Mouse (Mus musculus) R1 (cell line): ENCODE measurements around the gene Cela3a.
"Not testable (repeated sequence)": the region's sequence is repeated elsewhere in the genome, so short reads cannot be mapped to it uniquely, and the experiment has no call there.

Source experiments
- DNase-seq: peaks from one replicate; pipeline ENCODE4 v3.0.0-alpha.2; 2018; ENCODE audit warnings: low read depth, low spot score

Gene Cela3a

GRCm38 (mm10) chr4:137417712-137418564 is 8.3 kb upstream of the Cela3a start:
- peak; percentile 39 for DNase-seq

GRCm38 (mm10) chr4:137414936-137415335 is 5.3 kb upstream of the Cela3a start:
- DNase-seq = no peak

- DNase-seq = not testable (repeated sequence)
Measured at GRCm38 (mm10) chr4:137412185-137412709, 2.7 kb upstream of the Cela3a start.

GRCm38 (mm10) chr4:137405571-137405970 is 4.0 kb downstream of the Cela3a start:
- DNase-seq = no peak

GRCm38 (mm10) chr4:137396641-137397525 is 12.7 kb downstream of the Cela3a start:
- DNase-seq = no peak

- DNase-seq = no peak
Measured at GRCm38 (mm10) chr4:137393378-137394135, 16.0 kb downstream of the Cela3a start.

- peak; percentile 25 for DNase-seq
Measured at GRCm38 (mm10) chr4:137392874-137393273, 16.7 kb downstream of the Cela3a start.

GRCm38 (mm10) chr4:137391287-137391686 is 18.3 kb downstream of the Cela3a start:
- DNase-seq = peak; percentile 57

GRCm38 (mm10) chr4:137390196-137390595 is 19.4 kb downstream of the Cela3a start:
- DNase-seq = no peak

- no peak for DNase-seq
Measured at GRCm38 (mm10) chr4:137388983-137389382, 20.6 kb downstream of the Cela3a start.

- DNase-seq = peak; percentile 94
Measured at GRCm38 (mm10) chr4:137388059-137388794, 21.4 kb downstream of the Cela3a start.

GRCm38 (mm10) chr4:137387482-137388058 is 22.0 kb downstream of the Cela3a start:
- no peak for DNase-seq

- no peak for DNase-seq
Measured at GRCm38 (mm10) chr4:137380702-137381605, 28.6 kb downstream of the Cela3a start.

- peak; percentile 49 for DNase-seq
Measured at GRCm38 (mm10) chr4:137379713-137380255, 29.8 kb downstream of the Cela3a start.

- no peak for DNase-seq
Measured at GRCm38 (mm10) chr4:137379085-137379484, 30.5 kb downstream of the Cela3a start.

GRCm38 (mm10) chr4:137377526-137378304 is 31.9 kb downstream of the Cela3a start:
- no peak for DNase-seq

GRCm38 (mm10) chr4:137376778-137377177 is 32.8 kb downstream of the Cela3a start:
- no peak for DNase-seq
